Mouse (Mus musculus): ENCODE results near the gene 1700123K08Rik.

DNA sequence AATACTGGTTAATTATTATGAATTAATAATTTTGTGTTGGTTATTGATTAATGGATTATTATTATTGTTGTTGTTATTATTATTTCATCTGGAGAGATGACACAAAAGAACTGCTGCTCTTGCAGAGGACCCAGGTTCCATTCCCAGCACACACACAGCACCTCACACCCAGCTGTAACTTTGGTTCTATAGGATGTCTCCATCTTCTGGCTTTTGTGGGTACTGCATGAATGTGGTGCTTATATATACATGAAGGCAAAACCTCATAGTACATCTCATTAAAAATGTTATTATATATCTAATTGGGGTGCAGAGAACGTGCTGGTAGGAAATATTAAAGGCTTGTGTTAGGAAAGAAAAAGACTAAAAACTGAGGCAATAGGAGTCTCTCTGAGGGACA is 11.8 kb downstream of the 1700123K08Rik start:
- TF ChIP-seq TAL1 (IDR thresholded peaks at IDR 0.05; ENCODE audit: low read length), result no peak
- TF ChIP-seq GATA1 (IDR thresholded peaks at IDR 0.05; ENCODE audit: low read length), result no peak

All from erythroblast, embryonic 14.5 days (primary cell).